Mouse (Mus musculus): Measurements from ENCODE around the gene Stat4.

The Stat4 gene

GRCm38 (mm10) chr1:51986848-51987247, at the start of gene Stat4:
Gene Stat4, plus strand, starts transcription at chr1:51987148.
- DNase-seq (ENCODE audit: low spot score in 2 of 2): no peak

- no peak for DNase-seq (ENCODE audit: low spot score in 2 of 2)
Observed at GRCm38 (mm10) chr1:51938357-51938756, 48.6 kb upstream of the Stat4 start.

GRCm38 (mm10) chr1:51944755-51945154, 42.2 kb upstream of the Stat4 start:
- DNase-seq (ENCODE audit: low spot score in 2 of 2): no peak

GRCm38 (mm10) chr1:51947116-51947515, 39.8 kb upstream of the Stat4 start:
- no peak for DNase-seq (ENCODE audit: low spot score in 2 of 2)

GRCm38 (mm10) chr1:51964647-51965046, 22.3 kb upstream of the Stat4 start:
- no peak for DNase-seq (ENCODE audit: low spot score in 2 of 2)

GRCm38 (mm10) chr1:51968994-51969393, 18.0 kb upstream of the Stat4 start:
- DNase-seq (ENCODE audit: low spot score in 2 of 2): no peak

- no peak for DNase-seq (ENCODE audit: low spot score in 2 of 2)
Observed at GRCm38 (mm10) chr1:51970182-51970581, 16.8 kb upstream of the Stat4 start.

GRCm38 (mm10) chr1:51975589-51975988, 11.4 kb upstream of the Stat4 start:
- no peak for DNase-seq (ENCODE audit: low spot score in 2 of 2)

GRCm38 (mm10) chr1:51979048-51979447, 7.9 kb upstream of the Stat4 start:
- DNase-seq (ENCODE audit: low spot score in 2 of 2): no peak

GRCm38 (mm10) chr1:51991983-51992609, 5.1 kb downstream of the Stat4 start:
- no peak for DNase-seq (ENCODE audit: low spot score in 2 of 2)

GRCm38 (mm10) chr1:51996056-51996455, 9.1 kb downstream of the Stat4 start:
- DNase-seq (ENCODE audit: low spot score in 2 of 2): no peak

- no peak for DNase-seq (ENCODE audit: low spot score in 2 of 2)
Observed at GRCm38 (mm10) chr1:51996751-51997659, 10.1 kb downstream of the Stat4 start.

GRCm38 (mm10) chr1:51998542-51998941, 11.6 kb downstream of the Stat4 start:
- no peak for DNase-seq (ENCODE audit: low spot score in 2 of 2)

- peak; percentile 45 to 71 for DNase-seq (ENCODE audit: low spot score in 2 of 2)
Observed at GRCm38 (mm10) chr1:52004096-52004495, 17.1 kb downstream of the Stat4 start.

GRCm38 (mm10) chr1:52008443-52008842, 21.5 kb downstream of the Stat4 start:
- DNase-seq (ENCODE audit: low spot score in 2 of 2): peak in 1 of 2 experiments; percentile 10

GRCm38 (mm10) chr1:52008947-52009346, 22.0 kb downstream of the Stat4 start:
- no peak for DNase-seq (ENCODE audit: low spot score in 2 of 2)

- DNase-seq (ENCODE audit: low spot score in 2 of 2): no peak
Observed at GRCm38 (mm10) chr1:52010741-52011140, 23.8 kb downstream of the Stat4 start.

- no peak for DNase-seq (ENCODE audit: low spot score in 2 of 2)
Observed at GRCm38 (mm10) chr1:52011227-52011626, 24.3 kb downstream of the Stat4 start.

- no peak for DNase-seq (ENCODE audit: low spot score in 2 of 2)
Observed at GRCm38 (mm10) chr1:52012231-52012630, 25.3 kb downstream of the Stat4 start.

- DNase-seq (ENCODE audit: low spot score in 2 of 2): no peak
Observed at GRCm38 (mm10) chr1:52012757-52013156, 25.8 kb downstream of the Stat4 start.

- no peak for DNase-seq (ENCODE audit: low spot score in 2 of 2)
Observed at GRCm38 (mm10) chr1:52019621-52020020, 32.7 kb downstream of the Stat4 start.

GRCm38 (mm10) chr1:52021936-52022725, 35.2 kb downstream of the Stat4 start:
- DNase-seq (ENCODE audit: low spot score in 2 of 2): no peak

All from spleen, postnatal 14 days (tissue).